Mouse (Mus musculus) CD4-positive, CD25-positive, alpha-beta regulatory T cell, adult 4 months (primary cell): ENCODE measurements around the gene Aes. TPM values are rescaled to one million over a fixed set of nuclear protein-coding genes. Genes with fewer than 3 reads are reported as not detected.

Experiments used
- ATAC-seq: one replicate; pipeline ENCODE4 v1.8.0; 2017
- polyA plus RNA-seq, 2 experiments: library from polyadenylated mRNA; unstranded; fragments of 100-300 nt; shearing (Covaris generic); gene quantifications; one replicate each; pipeline ENCODE4 v1.2.1; 2017

Aes gene
- polyA plus RNA-seq, 2 experiments from 2014 or later: 103 to 139 TPM

DNA sequence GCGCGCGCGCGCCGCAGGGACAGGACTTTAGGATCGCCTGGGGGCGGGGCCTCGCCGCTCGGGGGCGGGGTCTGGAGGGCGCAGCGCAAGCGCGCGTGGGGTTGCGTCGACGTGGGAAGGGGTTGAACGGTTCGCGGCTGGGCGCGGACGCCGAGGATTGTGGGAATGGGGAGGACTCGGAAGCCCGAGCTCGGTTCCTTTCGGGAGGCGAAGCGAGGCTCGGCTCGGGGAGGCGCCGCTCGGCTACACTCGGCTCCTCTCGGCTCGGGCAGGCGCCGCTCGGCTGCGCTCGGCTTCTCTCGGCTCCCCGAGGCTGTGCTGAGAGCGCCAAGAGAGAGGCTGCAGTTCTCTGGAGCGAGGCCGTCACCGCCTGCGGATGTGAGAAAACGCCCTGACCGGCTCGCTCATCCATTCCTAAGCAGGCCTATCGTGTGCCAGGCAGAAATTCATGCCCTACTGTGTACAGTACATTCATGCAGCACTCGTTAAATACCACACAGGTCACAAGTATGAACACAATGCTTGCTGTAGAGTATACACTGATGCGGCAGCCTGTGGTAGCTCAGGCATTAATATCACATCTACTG is 14.0 kb upstream of the Aes start, which contains the start of gene Gna11:
Gna11 (minus strand) TSS at position 30 of the 587 bp plus-strand sequence.
- peak; percentile 95 for ATAC-seq

- ATAC-seq: no peak
Measured at GRCm38 (mm10) chr10:81546332-81546731, 13.0 kb upstream of the Aes start.

DNA sequence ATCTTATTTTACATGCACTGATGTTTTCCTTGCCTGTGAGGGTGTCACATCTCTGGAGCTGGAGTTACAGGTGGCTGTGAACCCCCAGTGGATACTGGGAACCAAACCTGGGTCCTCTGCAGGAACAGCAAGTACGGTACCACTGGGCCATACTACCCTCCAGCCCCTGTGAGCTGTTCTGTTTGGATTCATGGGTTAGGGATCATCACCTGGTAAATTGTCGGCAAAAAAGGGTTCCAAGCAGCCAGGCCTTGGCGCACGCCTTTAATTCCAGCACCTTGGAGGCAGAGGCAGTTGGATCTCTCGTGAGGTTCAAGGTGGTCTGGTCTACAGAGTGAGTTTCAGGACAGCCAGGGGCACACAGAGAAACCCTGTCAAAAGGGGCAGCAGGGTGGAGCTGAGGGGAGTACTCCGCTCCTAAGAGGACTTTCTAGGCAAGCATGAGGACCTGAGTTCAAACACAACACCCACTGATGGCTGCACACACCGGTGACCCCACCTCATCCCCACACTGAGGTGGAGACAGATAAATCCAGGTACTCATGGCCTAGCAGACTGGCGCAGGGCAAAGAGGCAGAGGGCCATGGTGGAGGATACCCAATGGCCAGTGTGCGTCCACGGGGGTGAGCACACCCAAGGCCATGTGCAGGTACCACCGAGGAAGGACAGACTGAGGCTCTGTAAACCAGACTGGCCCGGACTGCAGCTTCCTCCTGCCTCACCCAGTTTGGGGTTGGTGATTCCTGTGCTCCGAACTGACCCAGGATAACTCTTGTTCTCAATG is 12.3 kb upstream of the Aes start:
- ATAC-seq: no peak

DNA sequence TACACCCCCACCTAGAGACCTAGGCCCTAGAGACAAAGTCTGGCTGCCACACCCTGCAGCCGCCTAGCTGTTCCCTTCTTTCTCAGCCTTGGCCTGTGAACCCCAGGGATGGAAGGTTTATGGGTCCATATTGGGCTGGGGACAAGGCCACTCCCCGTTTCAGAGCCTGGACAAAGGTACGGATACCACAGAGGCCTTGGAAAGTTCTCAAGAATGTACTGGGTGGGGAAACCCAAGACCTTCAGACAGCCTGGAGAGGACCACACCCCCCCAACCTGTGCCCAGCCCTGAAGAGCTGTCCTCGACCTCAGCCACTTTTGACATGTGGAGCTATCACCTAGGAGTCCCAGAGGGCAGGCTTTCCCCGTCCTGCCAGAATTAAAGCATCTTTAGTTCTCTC is 10.3 kb upstream of the Aes start:
- ATAC-seq: no peak

DNA sequence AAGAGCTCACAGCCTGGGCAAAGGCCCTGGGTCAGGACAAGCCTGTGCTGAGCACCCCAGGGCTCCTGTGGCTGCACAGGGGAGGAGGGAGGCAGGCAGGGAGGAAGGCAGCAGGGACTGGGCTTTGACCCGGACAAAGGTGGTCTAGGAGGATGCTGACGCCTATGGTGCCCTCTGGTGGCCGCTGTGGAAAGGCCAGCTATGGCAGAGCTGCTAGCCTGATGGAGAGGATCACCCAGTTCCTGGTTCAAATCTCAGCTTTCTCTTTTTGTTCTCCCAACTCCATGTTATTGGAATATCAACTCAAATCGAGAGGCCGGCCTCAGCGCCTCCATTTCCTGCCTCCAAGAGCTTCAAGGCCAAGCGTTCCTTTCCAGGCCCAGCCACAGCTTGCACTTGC is 9.0 kb upstream of the Aes start:
- peak; percentile 31 for ATAC-seq

GRCm38 (mm10) chr10:81551597-81552102 is 7.6 kb upstream of the Aes start:
- peak; percentile 94 for ATAC-seq

GRCm38 (mm10) chr10:81553232-81553631 is 6.1 kb upstream of the Aes start:
- no peak for ATAC-seq

GRCm38 (mm10) chr10:81553807-81554755 is 5.2 kb upstream of the Aes start:
- ATAC-seq: no peak

GRCm38 (mm10) chr10:81556282-81556681 is 3.0 kb upstream of the Aes start:
- no peak for ATAC-seq

DNA sequence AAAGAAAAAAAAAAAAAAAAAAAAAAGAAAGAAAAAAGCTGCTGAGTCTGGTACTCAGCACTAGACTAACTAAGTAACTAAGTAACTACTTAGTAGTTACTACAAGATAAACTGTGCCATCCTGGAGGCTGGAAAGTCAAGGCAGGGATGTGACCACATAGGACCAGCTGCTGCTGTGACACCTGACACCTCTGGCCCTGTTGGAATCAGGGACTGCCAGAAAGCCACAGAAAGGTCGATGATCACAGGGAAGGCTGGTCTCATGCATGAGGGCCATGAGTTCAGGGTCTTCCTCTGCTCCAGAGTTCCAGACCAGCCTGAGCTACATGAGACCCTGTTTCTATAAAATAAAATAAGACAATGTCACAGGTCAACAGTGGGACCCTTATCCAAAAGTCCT is 1.8 kb upstream of the Aes start:
- ATAC-seq: no peak

DNA sequence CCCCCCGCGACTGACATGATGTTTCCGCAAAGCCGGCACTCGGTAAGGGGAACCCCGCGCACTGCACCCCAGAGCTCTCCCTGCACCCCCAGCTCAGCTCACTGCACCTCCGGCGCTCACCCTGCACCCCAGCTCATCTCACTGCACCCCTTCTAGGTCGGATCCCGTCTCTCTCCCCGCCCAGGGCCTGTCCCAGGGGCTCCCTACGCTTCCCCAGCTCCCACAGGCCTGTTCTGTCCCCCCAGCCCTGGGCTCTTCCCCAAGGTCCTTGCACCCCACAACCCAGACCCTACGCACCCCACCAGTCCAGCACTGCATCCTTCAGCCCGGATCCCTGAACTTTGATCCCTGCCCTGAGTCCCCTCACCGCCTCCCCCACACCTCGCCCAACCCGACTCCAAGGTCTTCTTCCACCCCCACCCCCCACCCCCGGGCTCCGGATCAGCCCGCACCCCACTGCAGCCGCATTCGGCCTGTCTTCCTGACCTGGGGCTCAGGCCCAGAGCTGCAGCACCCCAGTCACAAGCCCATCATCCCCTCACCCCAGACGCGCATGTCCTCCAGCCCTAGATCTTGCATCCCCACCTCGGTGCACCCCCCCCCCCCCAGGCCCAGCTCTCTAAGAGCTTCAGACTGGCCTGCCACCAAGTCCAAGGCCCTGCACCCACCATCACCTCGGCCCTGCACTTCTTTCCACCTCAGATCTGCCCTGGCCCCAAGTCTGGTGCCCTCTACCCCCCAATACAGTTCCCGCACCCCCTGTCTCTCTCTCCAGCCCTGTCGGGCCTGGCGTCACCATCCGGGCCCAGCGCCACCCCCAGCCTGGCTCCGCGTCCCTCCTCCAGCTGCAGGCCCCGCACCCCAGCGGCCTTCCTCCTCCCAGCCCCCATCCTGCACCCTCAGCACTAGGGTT is 595 bp downstream of the Aes start:
- peak; percentile 53 for ATAC-seq

DNA sequence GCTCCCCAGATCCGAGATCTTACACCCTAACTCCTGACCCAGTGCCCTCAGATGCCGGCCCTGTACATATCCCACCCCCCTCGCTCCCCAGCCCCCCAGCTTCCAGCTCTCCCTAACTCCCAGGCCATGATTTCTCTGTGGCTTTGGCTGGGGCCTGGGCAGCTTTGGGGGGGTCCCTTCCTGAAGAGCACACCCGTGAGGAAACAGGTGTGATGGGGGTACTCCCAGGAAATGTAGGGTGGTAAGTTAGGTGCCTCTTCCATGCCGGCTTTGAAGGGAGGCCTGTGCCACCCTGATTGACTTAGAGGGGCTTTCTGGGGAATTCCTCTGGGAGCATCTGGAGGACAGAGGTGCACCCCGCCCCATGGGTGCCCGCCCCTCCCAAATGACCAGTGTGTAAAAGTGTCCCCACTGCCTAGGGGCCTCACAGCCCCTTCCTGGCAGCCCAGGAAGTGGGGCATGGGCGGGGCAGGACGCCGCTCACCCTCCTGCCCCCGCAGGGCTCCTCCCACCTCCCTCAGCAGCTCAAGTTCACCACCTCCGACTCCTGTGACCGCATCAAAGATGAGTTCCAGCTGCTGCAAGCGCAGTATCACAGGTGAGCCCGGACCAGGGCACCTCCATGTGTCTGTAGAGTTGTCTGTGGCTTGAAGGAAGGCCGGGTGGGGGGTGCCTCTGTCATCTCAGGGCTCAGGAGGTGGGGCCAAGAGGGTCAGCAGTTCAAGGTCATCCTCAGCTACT is 1.6 kb downstream of the Aes start:
- peak; percentile 91 for ATAC-seq

- no peak for ATAC-seq
Measured at GRCm38 (mm10) chr10:81562411-81562810, 3.1 kb downstream of the Aes start.

DNA sequence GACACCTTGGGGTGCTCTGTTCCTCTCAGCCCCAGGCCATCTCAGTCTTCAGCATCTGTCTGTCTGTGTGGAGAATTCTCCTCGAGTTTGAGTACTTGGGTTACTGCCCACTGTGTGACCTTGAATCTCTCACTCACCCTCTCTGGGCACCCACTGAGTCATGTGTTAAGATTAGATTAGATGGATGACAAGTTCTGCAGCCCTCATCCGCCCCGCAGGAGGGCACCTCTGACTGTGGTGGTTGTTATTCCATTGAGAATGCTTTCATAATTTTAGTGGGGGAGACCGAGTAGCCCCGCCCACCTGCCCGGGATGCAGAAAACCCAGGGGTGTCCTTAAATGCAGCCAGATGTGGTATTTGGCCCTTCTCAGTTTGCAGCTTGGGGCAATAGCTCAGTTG is 4.2 kb downstream of the Aes start:
- ATAC-seq: no peak

DNA sequence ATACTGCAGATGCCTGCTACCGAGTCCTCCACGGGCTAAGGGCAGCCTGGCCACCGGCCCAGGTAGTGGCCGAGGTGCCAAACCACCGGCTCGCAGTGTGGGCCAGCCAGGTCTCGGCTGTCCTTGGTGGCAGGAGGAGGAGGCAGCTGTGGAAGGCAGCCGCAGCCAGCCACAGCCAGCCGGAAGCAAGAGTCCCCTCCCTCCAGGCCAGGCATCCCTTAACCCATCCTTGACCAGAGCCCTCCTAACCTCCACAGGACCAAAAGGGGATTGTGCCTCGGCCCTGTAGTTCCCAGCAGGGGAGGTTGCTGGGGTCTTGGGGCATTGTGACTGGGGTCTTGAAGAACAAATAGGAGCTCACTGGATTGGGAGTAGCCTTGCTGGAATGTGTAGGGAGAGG is 4.9 kb downstream of the Aes start:
- ATAC-seq: no peak

DNA sequence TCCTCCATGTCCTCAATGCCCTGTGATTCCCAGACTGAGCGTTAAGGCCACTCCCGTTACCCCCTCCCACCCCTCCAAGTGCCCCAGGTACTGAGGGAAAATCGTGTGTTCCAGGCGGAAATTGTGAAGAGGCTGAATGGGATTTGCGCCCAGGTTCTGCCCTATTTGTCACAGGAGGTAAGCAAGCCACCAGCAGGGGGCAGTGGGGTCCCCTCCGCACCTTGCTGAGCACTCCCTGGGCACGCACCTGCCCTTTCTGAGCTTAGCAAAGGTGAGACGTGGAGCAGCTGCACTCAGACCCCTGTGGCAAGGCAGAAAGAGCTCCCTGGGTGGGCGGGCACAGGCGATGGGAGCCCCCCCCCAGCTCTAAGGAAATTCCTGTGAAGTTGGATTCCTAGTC is 5.4 kb downstream of the Aes start:
- ATAC-seq: no peak

DNA sequence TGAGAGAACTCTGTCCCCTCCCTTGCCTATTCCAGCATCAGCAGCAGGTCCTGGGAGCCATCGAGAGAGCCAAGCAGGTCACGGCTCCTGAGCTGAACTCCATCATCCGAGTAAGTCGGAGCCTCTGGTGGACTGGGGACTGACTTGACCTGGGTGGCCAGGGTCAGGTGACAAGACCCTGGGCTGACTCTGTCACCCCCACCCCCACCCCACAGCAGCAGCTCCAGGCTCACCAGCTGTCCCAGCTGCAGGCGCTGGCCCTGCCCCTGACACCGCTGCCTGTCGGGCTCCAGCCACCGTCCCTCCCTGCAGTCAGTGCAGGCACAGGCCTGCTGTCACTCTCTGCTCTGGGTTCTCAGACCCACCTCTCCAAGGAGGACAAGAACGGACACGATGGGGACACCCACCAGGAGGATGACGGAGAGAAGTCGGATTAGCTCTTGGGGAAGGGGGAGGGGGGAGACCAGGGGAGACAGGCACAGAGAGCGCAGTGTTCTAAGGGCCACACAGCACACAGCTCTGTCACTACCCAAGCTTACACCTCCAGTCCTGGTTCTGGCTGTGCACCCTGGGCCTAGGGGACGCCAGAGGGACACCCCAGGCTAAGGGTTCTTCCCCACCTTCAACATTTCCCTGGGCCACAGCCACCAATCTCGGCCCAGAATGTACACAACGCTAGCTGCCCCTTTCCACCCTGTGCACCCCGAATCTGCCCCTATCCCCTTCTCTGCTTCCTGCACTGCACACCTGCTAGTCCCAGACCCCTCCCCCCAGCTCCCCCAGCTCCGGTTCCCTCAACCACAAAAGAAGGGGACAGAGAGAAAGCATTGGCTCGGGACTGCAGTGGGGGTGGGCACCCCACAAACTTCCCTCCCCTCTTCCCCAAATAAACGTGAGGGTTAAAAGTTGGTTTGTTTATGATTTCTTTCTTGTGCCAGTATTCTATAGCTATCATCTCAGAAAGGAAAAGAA is 6.3 kb downstream of the Aes start:
- ATAC-seq: no peak

GRCm38 (mm10) chr10:81568381-81569191 is 9.3 kb downstream of the Aes start:
- no peak for ATAC-seq
